Mouse (Mus musculus): ENCODE measurements around the gene Postn.

Postn gene

DNA sequence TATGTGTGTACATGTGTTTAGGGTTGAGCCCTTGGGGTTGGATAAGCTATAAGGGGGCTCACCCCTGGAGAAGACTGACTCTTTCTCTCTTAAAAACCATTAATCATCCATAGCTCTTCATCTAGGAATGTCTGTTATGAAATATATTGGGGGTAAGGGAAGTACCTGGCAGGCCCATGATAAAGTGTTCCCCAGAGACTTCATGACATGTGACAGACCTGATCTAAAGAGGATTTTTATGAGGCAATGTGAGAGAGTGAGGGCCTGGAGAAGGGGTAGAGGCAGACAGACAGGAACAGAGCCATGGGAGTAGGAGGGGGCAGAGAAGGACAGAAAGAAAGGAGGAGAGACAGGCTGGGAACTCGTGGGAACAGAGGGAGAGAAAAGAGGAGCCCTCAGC is 53.5 kb downstream of the Postn start:
- no peak for ATAC-seq (ENCODE audit: insufficient number of reproducible peaks, low FRiP score, low TSS enrichment)

DNA sequence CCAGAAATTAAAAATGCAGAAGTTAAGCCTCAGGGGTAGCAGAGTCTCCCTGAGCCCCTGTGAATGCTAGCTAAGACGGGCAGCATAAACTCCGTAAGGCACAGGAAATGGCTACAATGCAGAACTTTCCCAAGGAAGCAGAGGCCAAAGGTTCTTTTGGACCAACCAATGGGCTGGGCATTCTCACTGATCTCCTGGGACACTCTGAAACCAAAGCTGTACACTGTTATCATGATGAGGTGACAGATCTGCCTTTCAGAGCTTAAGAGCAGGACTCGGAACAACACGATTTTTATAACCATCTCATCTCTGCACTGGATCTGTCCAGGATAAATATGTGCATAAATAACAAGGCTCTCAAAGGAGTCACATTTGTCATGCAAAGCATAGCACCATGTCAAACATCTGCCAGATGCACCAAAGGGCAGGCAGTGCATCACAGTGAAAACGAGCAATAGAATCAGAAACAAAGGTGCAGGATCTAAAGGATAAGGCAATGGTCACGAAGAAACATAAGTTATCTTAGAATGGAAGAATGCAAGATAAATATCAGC is 57.0 kb downstream of the Postn start:
- ATAC-seq (ENCODE audit: insufficient number of reproducible peaks, low FRiP score, low TSS enrichment): no peak

DNA sequence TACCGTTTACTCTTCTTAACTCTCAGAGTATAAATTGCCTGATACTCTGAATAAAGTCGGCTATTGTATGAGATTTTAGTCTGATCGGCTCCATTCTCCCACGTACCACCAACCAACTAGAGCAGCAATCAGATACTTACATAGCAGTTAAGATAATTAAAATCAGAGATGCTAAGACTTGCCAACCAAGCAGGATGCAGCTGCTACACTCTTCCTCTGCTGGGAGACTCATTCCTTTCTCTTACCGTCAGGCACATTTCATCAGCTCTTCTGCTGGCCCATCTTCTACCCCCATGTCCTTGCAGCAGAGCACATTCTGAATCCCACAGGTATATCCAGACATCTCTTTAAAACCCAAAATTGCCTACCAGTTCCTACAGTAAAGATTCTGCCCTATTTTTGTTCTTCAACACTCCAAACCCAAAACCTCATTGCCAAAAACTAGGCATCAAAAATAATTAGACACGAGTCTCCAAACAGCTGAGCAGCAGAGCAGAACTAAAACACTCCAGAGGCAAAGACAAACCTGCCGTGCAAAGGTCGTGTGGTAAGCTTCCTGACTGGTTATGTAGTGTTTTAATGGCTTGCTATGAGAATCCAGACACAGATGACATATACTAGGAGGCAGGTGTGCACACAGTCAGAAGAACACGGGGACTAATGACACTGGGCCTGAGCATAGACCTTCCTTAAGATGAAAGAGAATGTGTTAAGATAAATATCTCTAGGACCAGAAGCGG is 59.5 kb downstream of the Postn start:
- no peak for ATAC-seq (ENCODE audit: insufficient number of reproducible peaks, low FRiP score, low TSS enrichment)

DNA sequence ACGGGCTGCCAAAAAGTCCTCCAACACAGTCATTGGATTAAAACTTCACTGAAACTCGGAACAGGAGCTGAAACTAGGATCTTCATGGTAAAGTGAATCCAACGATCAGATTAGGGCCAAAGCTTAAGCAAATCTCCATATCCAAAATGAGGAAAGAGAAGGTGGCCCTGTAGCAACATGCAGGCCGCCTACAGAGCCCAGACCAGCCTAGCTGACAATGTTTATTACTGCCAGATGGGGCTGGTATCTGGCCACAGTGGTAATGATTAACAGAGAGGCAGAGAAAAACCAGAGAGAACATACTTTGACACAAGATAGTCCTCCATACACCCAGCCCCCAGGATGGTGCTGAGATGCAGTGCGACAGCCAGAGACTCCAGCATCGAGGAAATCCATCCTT is 60.1 kb downstream of the Postn start:
- no peak for ATAC-seq (ENCODE audit: insufficient number of reproducible peaks, low FRiP score, low TSS enrichment)

DNA sequence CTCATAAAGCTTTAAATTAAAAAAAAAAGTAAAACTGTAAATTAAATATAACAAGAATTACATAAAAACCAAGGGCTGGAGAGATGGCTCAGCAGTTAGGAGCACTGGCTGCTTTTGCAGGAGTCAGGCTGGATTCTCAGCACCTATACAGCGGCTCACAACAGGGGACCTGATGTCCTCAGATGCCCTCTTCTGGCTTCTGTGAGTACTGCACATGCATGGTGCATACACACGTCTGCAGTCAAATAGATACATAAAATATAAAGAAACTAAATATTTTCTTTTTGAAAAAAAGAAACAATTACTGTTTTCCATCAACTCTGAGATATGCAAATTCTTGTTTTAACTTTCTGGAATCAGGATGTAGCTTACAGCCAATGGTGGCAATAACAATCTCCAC is 60.8 kb downstream of the Postn start:
- ATAC-seq (ENCODE audit: insufficient number of reproducible peaks, low FRiP score, low TSS enrichment): no peak

DNA sequence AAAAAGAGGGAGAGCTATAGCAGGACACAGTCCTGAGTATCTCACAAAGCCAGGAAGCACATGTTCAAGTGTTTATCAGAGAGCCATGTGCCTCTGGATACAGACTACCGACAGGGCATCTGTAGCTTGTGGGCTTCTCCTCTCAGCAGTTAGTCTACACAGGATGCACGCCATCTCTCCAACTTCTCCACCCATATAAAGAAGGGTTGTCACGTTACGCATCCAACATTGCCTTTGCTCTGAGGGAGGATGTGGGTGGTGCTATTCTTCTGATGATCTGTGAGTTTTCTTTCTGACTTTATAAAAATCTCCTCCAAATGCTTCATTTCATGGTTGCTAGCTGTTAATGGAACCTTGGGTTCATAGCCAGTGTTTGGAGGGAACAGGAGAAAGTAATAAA is 63.2 kb downstream of the Postn start:
- ATAC-seq (ENCODE audit: insufficient number of reproducible peaks, low FRiP score, low TSS enrichment): no peak

DNA sequence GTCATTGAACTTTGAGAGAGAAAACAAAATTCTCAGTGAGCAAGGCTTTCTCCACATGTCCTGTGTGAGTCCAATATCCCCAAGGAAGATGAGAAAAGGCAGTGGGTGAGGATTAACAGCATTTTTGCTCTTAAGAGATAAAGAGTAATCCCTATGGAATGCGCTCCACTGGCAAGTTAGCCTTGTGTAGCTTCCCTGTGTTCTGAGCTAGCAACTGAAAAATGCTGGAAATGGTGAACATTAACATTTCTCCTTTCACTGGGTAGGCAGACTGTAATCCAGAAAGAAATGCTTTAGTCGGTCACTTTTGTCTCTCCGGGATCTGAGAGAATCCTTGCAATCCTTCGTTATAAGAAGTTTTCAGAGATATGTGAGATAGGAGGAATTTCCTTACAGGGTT is 70.8 kb downstream of the Postn start:
- ATAC-seq (ENCODE audit: insufficient number of reproducible peaks, low FRiP score, low TSS enrichment): no peak

DNA sequence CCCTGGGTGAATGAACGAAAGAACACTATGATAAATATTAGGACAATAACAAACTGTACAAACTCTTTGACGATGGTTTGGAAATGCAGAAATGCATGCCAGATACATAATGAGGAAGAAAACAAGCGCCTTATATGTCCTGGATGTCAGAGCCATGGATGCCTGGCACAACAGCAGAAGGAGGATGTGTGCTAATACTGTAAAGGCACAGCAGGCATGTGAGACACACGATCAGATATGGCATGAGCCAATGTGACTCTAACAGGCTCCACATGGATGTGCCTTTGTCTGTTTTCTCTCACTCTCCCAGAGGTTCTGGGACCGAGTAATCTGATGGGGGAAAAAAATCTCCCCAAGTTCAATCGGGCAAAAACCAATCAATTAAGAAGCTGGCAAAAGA is 71.3 kb downstream of the Postn start:
- no peak for ATAC-seq (ENCODE audit: insufficient number of reproducible peaks, low FRiP score, low TSS enrichment)

DNA sequence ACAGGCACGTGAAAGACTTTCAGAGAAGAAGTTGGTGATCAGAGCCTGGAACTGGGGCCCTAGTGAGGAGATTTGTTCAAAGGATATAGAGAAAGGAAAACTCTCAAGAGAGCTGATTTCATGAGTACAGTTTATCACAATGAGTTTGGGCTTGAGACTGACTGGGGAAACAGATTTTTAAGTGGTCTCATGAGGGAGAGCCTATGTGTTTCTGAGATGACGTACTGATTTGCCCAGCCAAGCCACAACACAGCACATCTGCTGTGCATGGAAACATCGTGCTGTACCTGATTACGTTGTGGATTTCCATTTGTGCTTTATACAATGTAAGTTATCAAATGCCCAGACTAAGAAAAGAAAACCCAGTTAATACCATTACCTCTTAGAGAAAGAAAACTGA is 71.7 kb downstream of the Postn start:
- ATAC-seq (ENCODE audit: insufficient number of reproducible peaks, low FRiP score, low TSS enrichment): no peak

DNA sequence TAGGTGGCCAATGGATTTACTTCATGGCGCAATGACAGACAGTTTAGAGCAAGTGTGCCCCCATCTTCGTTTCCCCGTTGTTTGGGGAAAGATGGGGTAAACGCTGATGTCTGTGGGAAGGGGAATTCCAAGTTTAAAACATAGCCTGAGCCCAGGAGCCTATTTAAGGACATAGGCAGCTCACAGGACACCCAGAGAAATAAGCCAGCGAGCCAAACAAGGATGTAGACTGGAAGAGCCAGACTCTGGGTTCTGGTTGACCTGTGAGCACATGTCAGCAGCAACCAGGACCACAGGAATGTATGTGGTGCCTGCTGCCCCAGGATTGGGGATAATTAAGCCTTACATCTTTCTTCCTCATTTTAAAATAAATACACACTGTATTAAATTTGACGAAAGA is 73.7 kb downstream of the Postn start:
- ATAC-seq (ENCODE audit: insufficient number of reproducible peaks, low FRiP score, low TSS enrichment): no peak

DNA sequence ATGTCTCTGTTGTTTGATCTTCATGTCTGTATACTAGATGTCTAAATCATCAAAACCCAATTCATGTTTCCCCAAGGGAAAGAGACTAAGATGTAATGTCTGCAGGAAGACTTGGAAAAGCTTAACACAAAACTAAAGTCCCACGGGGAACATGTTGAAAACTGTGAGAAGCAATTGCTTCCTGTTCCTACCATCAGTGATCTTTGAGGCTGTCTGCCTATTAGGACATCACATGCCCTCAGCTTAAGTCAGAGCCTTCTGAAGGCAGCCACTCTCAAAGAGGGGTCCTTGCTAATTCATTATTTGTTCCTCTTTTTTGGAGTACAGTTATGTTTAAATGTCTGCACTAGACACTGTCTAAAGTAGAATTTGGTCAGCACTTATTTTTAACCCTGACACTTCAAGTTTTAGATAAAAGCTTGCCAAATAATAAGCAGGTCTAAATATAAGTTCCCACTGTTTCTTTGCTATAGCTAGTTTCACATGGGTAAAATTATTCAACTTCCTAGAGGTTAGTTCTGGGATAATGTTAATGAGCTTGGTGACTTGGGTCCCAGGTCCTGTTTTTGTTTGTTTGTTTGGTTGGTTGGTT is 75.6 kb downstream of the Postn start:
- ATAC-seq (ENCODE audit: insufficient number of reproducible peaks, low FRiP score, low TSS enrichment): no peak
